Mouse (Mus musculus) bone marrow macrophage, adult 2 months (primary cell): ENCODE data around the gene Fgfr2. TPM values are rescaled to one million over a fixed set of nuclear protein-coding genes. Genes with fewer than 3 reads are reported as not detected.

Experiments used
- H3K27ac ChIP-seq: 2 replicates; pipeline ENCODE4 v1.5.1; 2012; ENCODE audit warnings: low read depth, low read length; ENCODE audit not compliant: insufficient read depth
- H3K4me1 ChIP-seq: 2 replicates; pipeline ENCODE4 v1.6.1; 2012; ENCODE audit warnings: low read length; ENCODE audit not compliant: control insufficient read depth, insufficient read depth
- H3K4me3 ChIP-seq: 2 replicates; pipeline ENCODE4 v1.5.1; 2012; ENCODE audit warnings: mild to moderate bottlenecking, low read length, moderate library complexity; ENCODE audit not compliant: insufficient read depth
- CTCF ChIP-seq: IDR thresholded peaks from 2 replicates; pipeline ENCODE4 v1.5.1; 2012; ENCODE audit warnings: low read depth, mild to moderate bottlenecking, low read length, moderate library complexity
- POLR2A ChIP-seq: IDR thresholded peaks from 2 replicates; pipeline ENCODE4 v1.6.1; 2012; ENCODE audit warnings: mild to moderate bottlenecking, low read depth, low read length, borderline replicate concordance
- polyA plus RNA-seq: library from polyadenylated mRNA; stranded (reverse); fragments of >200 nt; gene quantifications from 2 replicates; pipeline ENCODE4 v1.2.4, GENCODE M21; 2012; ENCODE audit not compliant: missing spikeins, insufficient read depth, insufficient read length

Gene Fgfr2
- polyA plus RNA-seq, 1 experiment: 0.27 TPM

DNA sequence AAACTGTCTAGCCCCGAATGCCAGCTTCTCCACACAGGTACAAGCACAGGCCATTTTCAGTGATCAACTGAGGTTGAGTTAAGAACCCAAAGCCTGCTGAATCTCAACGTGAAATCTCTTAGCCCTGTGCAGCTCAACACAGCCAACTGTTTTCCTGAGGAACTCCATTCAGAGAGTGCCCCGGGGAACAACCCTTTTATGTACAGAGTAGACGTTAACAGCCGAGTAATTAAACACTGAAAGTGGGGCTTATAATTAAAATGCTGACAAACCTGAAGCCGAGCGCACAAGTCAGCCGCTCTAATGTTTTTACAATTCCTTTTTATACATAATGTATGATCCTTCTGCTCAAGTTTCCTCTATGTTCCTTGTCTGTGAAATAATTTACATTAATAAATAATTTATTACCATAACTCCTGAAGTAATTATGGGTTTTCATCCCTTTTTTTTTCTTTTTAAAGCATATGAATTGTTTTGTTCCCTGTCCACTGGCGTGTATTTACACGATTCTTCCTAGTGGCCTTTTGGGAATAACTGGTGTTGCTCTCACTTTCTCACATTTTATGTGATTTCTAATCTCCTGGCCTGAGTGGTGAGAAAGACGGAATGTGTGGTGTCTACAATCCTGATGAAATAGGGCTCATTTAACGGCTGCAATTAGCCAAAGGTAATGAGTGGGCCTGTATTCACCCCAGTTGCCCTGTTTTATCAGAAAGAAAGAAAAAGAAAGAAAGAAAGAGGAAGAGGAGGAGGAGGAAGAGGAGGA, 355.7 kb downstream of the Fgfr2 start:
- Histone ChIP-seq H3K27ac (no peak overlapping the region), H3K4me1 (peaks cover 39% of the 10 kb centered on the region), H3K4me3 (no peak overlapping the region)
- no peak for TF ChIP-seq CTCF
- TF ChIP-seq POLR2A: no peak

DNA sequence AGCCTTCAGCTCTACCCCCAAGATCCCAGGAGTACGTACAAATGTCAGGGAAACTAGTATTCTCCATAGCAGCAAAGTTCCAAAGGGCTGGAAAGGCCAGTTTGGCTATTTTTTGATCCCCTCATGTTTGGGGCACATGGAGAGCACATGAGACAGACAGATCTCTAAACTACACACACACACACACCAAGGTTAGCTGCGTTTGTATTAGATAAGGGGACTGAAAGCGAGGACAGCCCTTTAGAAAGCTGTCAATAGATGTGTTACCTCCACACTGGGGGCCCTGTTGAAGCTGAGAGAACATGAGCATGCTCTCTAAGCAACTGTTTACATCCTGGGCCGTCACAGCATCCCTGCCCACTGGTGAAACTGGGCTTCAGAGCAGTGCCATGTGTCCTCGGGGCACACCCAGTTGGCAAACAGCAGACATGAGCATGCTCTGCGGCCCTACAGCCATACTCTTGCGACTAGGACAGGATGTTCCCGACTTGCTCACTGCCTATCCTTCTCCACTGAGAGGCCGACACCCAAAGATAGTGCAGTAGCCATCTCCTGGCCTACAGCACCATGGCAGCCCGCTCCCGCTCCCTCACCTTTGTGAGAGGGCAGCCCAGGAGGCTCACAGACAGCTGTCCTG, 356.8 kb downstream of the Fgfr2 start:
- H3K4me3 ChIP-seq: no peak overlapping the region
- H3K27ac ChIP-seq: peak overlapping the region; percentile 54; the same call in 1 of the 2 replicates
- H3K4me1 ChIP-seq: peaks cover 39% of the 10 kb centered on the region
- TF ChIP-seq POLR2A (no peak), CTCF (no peak)

DNA sequence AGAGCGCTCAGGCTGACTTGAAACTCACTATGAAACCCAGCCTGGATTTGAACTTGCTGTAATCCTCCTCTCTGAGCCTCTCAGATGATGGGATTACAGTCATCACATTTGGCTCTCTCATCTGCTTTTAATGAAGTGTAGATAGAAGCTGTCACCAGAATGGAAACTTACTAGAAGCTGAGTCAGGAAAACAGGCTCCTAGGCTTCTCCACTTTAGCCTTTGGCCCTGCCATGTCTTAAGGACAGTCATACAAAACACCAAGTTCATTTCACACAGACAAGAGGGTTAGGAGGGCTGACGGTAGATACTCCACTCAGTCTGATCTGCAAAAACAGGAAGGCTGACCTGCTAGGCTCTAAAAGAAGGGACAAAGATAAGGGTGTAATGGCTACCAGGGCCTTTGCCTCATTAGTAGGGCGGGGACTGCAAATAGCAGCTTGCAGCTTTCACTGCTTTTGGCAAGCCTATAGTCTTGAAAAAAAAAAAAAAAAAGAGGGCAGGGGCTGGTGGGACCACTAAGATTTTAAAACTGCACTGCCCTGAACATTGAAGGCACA, 357.4 kb downstream of the Fgfr2 start:
- TF ChIP-seq CTCF: no peak
- no peak for TF ChIP-seq POLR2A
- Histone ChIP-seq H3K4me1 (peaks cover 39% of the 10 kb centered on the region), H3K4me3 (no peak overlapping the region), H3K27ac (peak overlapping the region; percentile 54)

DNA sequence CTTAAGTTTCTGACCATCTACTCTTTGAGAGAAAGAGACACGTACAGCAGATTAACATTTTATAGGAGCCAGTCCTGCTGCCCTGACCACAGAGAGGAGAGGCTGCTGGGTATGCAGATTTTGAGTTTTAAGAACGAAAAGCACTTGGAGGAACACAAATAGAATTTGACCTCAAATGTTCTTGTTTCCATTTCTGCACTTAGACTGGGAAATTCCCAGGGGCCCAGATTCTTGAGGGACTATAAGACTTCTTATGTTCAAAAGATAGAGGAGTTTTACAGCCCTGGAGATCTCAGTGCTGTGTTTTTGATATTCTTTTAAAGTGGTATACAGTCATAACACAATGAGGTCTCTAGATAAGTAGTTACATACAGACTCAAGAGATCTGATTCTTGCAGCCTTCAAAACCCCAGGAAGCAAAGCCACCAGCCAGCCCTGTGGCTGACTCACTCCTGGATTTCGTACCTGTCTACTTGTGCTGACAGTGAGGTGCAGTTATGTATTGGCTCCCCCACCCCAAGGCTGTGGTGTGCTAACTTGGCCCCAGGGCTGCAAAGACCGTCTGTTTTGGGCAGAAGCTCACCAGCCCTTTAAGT, 358.2 kb downstream of the Fgfr2 start:
- TF ChIP-seq POLR2A (no peak), CTCF (no peak)
- Histone ChIP-seq H3K4me3 (no peak overlapping the region), H3K27ac (peak overlapping the region; percentile 54), H3K4me1 (peaks cover 39% of the 10 kb centered on the region)

DNA sequence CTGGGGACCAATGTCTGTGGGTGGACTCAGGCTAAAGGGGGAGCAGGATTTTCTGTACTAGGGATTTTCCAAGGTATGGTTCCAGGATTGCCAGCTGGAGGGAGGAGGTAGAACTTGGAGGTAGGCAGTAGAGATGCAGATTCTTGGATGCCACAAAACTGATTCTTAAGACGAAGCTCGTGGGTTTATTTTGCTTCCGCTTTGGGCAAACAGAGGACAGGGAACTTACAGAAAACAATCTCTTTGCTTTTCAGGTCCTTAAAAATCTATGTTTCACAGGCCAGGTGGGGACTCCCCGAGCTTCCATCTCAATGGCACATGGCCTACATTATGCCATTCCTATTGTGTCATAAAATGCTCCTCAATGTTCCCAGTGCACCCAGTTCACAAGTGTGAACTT, 358.8 kb downstream of the Fgfr2 start:
- TF ChIP-seq POLR2A (no peak), CTCF (no peak)
- Histone ChIP-seq H3K4me3 (no peak overlapping the region), H3K27ac (peak overlapping the region; percentile 54), H3K4me1 (peaks cover 38% of the 10 kb centered on the region)

DNA sequence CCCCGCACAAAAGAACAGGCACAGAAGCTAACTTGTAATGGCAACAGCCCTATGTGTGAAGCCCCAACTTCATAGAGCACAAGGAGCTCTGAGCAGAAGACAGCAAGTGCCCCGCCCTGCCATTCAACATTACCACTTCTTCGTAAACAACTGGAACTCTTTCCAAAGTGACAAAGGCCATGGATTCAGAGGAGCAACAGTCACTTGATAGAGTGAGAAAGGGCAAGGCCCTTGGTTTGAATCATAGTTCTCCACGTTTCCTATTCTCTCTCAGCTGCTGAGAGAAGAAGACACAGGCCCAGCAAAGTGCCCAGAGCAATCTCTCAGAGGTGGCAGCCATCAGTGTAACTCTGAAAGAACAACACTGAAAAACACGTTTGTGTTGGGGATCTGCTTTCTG, 359.2 kb downstream of the Fgfr2 start:
- peaks cover 37% of the 10 kb centered on the region for H3K4me1 ChIP-seq
- TF ChIP-seq CTCF (no peak), POLR2A (no peak)
- H3K27ac ChIP-seq: no peak overlapping the region
- H3K4me3 ChIP-seq: no peak overlapping the region

DNA sequence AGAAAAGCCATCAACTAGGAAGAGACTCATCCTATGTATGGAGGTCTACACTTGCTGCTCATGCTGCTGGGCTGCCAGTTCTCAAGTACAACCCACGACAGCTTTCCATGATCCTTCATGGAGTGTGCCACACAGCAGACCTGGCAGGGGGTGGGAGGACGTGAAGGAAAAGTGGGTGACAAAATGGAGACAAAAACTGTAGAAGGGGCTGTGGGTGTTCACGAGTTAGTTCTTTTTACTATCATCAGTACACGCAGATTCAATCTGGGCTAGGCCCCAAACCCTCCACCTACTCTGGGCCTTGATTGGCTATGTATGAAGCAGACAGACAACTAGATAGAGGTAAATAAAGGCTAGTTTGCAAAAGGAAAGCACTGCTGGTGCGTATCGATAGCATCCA, 359.8 kb downstream of the Fgfr2 start:
- TF ChIP-seq POLR2A (no peak), CTCF (no peak)

DNA sequence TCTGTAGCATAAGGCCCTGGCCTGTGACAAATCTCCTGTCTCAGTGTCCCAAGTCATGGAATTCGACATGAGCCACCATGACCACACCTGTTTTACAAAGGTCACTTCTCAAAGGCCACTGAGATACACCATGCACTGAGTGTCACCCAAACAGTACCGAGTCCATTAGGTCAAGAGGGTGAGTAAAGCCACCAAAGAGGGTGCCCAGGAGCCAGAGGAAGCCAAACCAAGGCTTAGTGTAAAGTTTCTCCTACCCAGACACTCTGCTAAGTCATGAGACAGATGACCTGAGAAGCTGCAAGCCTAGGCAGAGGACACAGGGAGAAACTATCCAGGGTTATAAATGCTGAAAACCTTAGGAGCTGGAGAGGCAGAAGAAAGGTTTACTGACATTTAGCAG, 361.7 kb downstream of the Fgfr2 start:
- peaks cover 32% of the 10 kb centered on the region for H3K4me1 ChIP-seq
- H3K27ac ChIP-seq: no peak overlapping the region
- TF ChIP-seq POLR2A (no peak), CTCF (no peak)
- no peak overlapping the region for H3K4me3 ChIP-seq

More for the DNA sequence above, 359.8 kb downstream of the Fgfr2 start:
- Histone ChIP-seq H3K4me1 (peaks cover 37% of the 10 kb centered on the region), H3K4me3 (no peak overlapping the region), H3K27ac (no peak overlapping the region)

DNA sequence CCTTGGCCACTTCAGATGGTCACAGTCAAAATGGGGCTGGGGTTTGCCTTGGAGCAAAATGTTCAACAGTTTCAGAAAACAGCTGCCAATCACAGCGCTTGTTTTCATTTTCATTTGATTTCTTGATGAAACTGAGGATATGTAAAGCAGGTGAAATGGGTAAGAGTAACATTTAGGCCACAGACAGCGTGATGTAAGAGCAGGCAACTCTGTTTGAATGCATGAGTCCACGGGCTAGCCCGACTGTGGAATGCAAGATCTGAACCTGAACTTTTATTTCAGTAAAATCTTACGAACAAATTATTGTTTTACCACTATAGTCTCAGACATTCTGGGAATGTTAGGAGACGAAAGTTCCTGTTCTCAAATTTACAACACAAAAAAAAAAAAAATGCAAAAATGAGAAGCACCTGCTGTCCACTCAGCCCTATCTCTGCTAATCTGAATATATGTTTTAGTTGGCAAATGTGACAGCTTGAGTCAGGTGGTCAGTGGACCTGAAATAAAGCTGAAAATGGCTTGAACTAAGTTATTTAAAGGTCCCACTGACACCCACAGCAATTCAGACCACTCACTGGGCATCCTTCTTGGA, 362.5 kb downstream of the Fgfr2 start:
- Histone ChIP-seq H3K4me1 (peaks cover 25% of the 10 kb centered on the region), H3K4me3 (no peak overlapping the region), H3K27ac (no peak overlapping the region)
- TF ChIP-seq CTCF (no peak), POLR2A (no peak)

DNA sequence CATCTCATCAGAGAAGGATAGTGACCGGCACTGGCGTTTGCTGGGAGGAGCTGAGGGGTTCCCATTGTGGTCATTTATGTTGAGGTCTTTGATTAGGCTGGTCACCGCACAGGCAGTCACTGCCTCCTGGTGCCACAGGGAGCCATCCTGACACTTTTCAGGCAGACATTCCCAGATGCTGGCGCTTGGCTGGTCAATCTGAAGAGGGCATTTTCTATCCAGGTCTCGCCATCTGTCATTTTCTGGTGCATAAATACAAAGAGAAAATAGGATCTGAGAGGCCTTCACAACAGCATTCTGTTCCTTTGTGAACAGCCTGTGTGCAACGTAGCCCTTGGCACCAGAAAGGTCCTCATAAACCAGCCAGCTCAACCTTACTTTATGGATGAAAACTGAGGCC, 363.2 kb downstream of the Fgfr2 start:
- no peak for TF ChIP-seq POLR2A
- no peak for TF ChIP-seq CTCF
- Histone ChIP-seq H3K4me3 (no peak overlapping the region), H3K27ac (no peak overlapping the region), H3K4me1 (peaks cover 20% of the 10 kb centered on the region)
